Mouse (Mus musculus): ENCODE data around the gene Cfap43.

The Cfap43 gene

DNA sequence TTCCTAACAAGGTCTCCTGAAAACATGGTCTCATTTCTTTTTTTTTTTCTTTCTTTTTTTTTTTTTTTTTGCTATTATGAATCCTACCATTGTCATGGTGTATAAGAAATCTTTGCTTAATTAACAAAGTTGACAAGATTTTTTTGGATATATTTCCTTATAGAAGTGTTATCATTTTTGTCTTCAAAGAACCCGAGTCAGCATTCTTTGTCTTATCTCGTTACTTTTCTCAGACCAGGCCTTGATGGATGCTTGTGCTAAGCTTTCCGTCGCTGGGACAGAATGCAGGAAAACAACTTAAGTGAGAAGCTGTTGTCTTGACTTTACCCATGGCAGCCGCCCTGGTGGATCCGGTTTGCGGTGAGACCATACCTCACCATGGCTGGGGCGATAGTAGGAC lies 218.6 kb downstream of the Cfap43 start:
- no peak for TF ChIP-seq GATA4 (IDR thresholded peaks at IDR 0.05; ENCODE audit: insufficient replicate concordance, low read length)

- TF ChIP-seq GATA4 (IDR thresholded peaks at IDR 0.05; ENCODE audit: insufficient replicate concordance, low read length) = no peak
Observed at GRCm38 (mm10) chr19:47699743-47700142, 219.3 kb downstream of the Cfap43 start.

- TF ChIP-seq GATA4 (IDR thresholded peaks at IDR 0.05; ENCODE audit: insufficient replicate concordance, low read length) = no peak
Observed at GRCm38 (mm10) chr19:47698266-47698665, 220.8 kb downstream of the Cfap43 start.

GRCm38 (mm10) chr19:47697067-47697466 lies 222.0 kb downstream of the Cfap43 start:
- no peak for TF ChIP-seq GATA4 (IDR thresholded peaks at IDR 0.05; ENCODE audit: insufficient replicate concordance, low read length)

GRCm38 (mm10) chr19:47696411-47696810 lies 222.7 kb downstream of the Cfap43 start:
- no peak for TF ChIP-seq GATA4 (IDR thresholded peaks at IDR 0.05; ENCODE audit: insufficient replicate concordance, low read length)

GRCm38 (mm10) chr19:47695725-47696124 lies 223.4 kb downstream of the Cfap43 start:
- TF ChIP-seq GATA4 (IDR thresholded peaks at IDR 0.05; ENCODE audit: insufficient replicate concordance, low read length) = no peak

DNA sequence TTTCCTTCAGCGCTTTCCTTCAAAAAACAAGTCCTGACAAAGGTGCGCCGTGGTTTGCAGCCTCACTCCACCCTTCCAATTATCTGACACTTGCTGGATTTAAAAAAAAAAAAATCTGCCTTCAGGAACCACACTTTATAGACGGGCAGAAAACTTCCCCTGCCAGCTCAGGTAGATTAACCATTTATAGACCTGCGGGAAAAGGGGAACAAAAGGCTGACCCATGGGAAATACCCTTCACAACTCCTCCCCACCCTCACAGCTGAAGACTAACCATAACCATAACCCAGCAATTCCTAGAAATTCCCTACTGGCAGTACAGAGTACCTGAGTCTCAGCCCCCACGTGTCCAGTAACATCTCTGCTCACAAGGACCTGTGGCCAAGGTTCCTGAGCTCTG lies 227.1 kb downstream of the Cfap43 start, which contains the start of gene Col17a1:
Gene Col17a1, minus strand, starts transcription at position 101 of the 400 bp plus-strand sequence.
- TF ChIP-seq GATA4 (IDR thresholded peaks at IDR 0.05; ENCODE audit: insufficient replicate concordance, low read length) = no peak

- TF ChIP-seq GATA4 (IDR thresholded peaks at IDR 0.05; ENCODE audit: insufficient replicate concordance, low read length) = no peak
Observed at GRCm38 (mm10) chr19:47689592-47689991, 229.5 kb downstream of the Cfap43 start.
